Mouse (Mus musculus) small intestine, adult 2 months (tissue): ENCODE results near the gene Dhrs1.

Experiments
- CTCF ChIP-seq: fragments of 200-500 bp; IDR thresholded peaks from 2 replicates; pipeline ENCODE4 v1.5.1; 2012; ENCODE audit warnings: low read depth, mild to moderate bottlenecking, control low read depth, inconsistent platforms, low read length, moderate library complexity, mixed read lengths; ENCODE audit not compliant: insufficient replicate concordance, insufficient read length; ENCODE audit errors: extremely low read depth
- POLR2A ChIP-seq: fragments of 200-500 bp; IDR thresholded peaks from 2 replicates; pipeline ENCODE4 v1.6.1; 2012; ENCODE audit warnings: low read depth, mild to moderate bottlenecking, control low read depth, inconsistent platforms, low read length, moderate library complexity

DNA sequence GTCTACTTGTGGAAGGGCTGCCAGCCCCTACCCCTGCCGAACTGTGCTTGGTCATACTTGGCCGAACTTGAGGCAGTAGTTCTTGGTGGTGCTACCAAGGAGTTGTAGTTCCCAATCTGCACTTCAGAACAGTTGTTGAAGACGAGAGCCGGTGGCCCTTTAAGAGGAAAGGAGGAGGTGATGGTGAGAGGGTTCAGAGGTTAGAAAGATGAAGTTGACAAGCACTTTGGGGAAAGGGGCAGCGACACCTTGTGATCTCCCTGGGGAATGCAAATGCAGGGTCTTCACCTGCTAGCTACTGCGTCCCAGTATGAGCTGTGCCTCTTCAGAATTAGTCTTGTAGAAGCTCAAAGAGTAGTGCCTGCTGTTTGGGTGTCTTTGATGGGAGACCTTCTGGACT is 39.7 kb upstream of the Dhrs1 start:
- no peak for TF ChIP-seq CTCF
- no peak for TF ChIP-seq POLR2A
